Mouse (Mus musculus): ENCODE data around the gene Tmem94.

GRCm38 (mm10) chr11:115829036-115829435 lies 63.8 kb downstream of the Tmem94 start:
- no peak for TF ChIP-seq CTCF (IDR thresholded peaks at IDR 0.05)
- no peak for TF ChIP-seq EP300 (IDR thresholded peaks at IDR 0.05)

All from lung, postnatal 0 days (tissue).